Mouse (Mus musculus): ENCODE data around the gene Dmwd. TPM values are rescaled to one million over a fixed set of nuclear protein-coding genes. Genes with fewer than 3 reads are reported as not detected.
A peak's percentile ranks its signal among the peaks of the same experiment; 100 is the strongest.

Dmwd gene
- total RNA-seq, 4 experiments from 2014 or later, result 136 to 144 (median 141) TPM

- no peak for DNase-seq (ENCODE audit: low spot score in 2 of 2)
Measured at GRCm38 (mm10) chr7:19094826-19095750, 19.1 kb downstream of the Dmwd start.

- no peak for DNase-seq (ENCODE audit: low spot score in 2 of 2)
Measured at GRCm38 (mm10) chr7:19095751-19096110, 19.7 kb downstream of the Dmwd start.

DNA sequence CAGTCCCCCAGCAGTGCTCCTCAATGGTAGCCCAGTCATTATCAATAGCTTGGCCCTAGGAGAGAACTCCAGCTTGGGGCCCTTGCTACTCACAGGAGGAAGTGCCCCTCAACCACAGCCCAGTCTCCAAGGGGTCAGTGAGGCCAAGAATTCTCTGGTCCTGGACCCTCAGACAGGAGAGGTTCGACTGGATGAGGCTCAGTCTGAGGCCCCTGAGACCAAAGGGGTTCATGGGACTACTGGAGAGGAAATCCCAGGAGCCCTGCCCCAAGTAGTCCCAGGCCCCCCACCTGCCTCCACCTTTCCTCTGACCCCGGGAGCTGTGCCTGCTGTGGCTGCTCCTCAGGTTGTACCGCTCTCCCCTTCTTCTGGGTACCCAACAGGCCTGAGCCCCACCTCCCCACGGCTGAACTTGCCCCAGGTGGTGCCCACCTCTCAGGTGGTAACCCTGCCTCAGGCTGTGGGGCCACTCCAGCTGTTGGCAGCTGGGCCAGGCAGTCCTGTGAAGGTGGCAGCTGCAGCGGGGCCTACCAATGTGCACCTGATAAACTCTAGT lies 20.5 kb downstream of the Dmwd start:
- no peak for DNase-seq (ENCODE audit: low spot score in 2 of 2)

DNA sequence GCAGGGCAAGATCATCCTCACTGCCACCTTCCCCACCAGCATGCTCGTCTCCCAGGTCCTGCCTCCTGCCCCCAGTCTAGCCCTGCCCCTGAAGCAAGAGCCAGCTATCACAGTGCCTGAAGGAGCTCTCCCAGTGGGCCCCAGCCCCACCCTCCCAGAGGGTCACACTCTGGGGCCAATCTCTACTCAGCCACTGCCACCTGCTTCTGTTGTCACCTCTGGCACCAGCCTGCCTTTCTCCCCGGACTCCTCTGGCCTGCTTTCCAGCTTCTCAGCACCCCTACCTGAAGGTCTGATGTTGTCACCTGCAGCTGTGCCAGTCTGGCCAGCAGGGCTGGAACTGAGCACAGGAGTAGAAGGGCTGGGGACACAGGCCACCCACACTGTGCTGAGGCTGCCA lies 21.2 kb downstream of the Dmwd start:
- no peak for DNase-seq (ENCODE audit: low spot score in 2 of 2)

DNA sequence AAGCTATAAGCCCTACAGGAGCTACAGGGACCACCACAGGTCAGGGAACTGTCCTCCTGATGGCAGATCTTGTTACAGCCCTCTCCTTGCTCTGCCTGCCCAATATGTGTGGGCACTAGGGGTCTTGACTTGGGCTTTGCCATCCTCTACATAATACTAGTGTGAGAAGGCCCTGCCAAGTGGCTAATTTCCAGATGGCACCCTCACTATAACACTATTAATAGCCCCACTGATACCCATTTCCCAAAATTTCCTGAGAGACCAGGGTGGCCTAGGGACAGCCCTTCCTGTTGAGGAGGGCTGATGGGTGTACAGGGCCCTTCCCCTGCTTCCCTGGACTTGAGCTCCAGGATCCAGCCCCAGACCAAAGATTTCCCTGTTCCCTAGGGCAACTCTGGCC lies 21.8 kb downstream of the Dmwd start:
- no peak for DNase-seq (ENCODE audit: low spot score in 2 of 2)

- no peak for DNase-seq (ENCODE audit: low spot score in 2 of 2)
Measured at GRCm38 (mm10) chr7:19098811-19099210, 22.8 kb downstream of the Dmwd start.

GRCm38 (mm10) chr7:19100290-19100689 lies 24.3 kb downstream of the Dmwd start:
- DNase-seq (ENCODE audit: low spot score in 2 of 2), result no peak

- DNase-seq (ENCODE audit: low spot score in 2 of 2), result no peak
Measured at GRCm38 (mm10) chr7:19103741-19104140, 27.7 kb downstream of the Dmwd start.

GRCm38 (mm10) chr7:19104486-19104885 lies 28.5 kb downstream of the Dmwd start:
- no peak for DNase-seq (ENCODE audit: low spot score in 2 of 2)

GRCm38 (mm10) chr7:19107436-19107835 lies 31.4 kb downstream of the Dmwd start:
- no peak for DNase-seq (ENCODE audit: low spot score in 2 of 2)

DNA sequence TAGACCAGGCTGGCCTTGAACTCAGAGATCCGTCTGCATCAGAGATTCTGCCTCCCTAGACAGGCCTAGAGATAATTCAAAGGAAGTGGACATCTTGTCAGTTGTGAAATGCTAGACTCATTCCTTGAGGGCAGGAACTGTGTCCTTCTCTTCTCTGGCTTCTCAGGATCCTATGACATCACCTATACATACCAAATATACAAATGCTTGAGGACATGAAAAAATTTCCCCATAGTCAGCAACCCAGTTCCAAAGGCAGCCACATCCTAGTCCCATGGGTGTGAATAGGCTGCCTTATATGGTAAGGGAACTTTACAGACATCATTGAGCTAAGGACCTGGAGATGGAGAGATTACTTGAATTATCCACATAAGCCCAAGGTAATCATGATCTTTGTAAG lies 33.5 kb downstream of the Dmwd start:
- no peak for DNase-seq (ENCODE audit: low spot score in 2 of 2)

GRCm38 (mm10) chr7:19118028-19118771 lies 42.2 kb downstream of the Dmwd start, which contains the start of gene Gm4969:
Gm4969 (minus strand) TSS chr7:19118368.
- DNase-seq (ENCODE audit: low spot score in 2 of 2), result peak; percentile 41 to 51

GRCm38 (mm10) chr7:19119083-19119482 lies 43.1 kb downstream of the Dmwd start:
- no peak for DNase-seq (ENCODE audit: low spot score in 2 of 2)

DNA sequence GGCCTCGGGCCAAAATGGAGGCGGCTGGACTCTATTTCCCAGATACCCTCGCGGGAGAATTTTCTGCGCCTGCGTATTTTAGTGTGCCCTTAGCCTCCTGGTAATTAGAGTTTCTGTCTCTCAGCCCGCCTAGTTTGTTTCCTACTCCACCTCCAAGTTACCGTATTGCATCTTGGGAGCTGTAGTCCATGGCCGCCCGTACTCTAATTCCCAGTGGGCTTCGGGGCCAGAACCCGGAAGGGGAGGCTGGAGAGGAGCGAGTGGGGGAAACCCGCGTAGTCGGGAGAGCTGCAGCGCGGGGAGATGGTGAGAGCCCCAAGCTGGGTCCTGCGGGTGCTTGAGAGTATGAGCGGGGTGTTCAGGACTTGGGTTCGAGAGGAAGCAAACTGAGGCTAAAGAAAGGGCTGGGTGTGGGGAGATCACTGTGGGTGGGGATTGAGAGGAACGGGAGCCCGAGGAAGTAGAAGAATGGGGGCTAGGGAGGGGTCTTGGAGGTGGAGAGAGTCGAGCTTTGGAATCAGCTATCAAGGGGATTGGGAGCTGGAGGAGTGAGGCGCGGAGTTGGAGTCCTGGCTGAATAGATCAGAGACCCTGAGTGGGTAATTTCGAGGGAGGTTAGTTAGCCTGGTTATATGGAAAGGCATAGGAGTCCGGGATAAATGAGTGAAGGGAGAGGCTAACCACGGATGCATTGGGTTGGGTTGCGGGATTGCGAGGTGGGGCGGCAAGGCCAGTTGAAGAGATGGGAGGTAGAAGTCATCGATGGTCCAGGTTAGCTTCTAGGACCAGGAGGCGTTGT lies 43.8 kb downstream of the Dmwd start, which contains the start of gene Fbxo46:
Fbxo46 (plus strand) TSS at position 229 of the 799 bp plus-strand sequence.
- DNase-seq (ENCODE audit: low spot score in 2 of 2), result peak; percentile 94 to 96

- no peak for DNase-seq (ENCODE audit: low spot score in 2 of 2)
Measured at GRCm38 (mm10) chr7:19121686-19122085, 45.7 kb downstream of the Dmwd start.

DNA sequence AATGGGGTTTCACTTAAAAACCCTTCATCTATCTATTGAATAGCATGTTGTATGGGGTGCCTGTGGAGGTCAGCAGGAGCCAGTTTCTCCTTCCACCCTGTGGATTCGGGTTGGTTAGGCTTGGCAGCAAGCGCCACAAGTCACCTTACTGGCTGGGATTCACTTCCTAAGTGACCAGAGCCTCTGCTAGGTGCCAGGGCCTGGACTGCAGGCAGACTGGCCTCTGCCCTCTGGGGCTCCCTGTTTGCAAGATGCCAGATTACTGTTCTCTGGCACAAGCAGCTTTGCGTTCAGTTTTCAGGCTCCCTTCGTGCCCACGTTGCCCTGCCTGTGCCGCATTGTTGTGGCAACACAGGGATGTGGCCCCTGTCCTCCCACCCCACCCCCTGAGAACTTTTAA lies 48.7 kb downstream of the Dmwd start:
- DNase-seq (ENCODE audit: low spot score in 2 of 2), result no peak

- no peak for DNase-seq (ENCODE audit: low spot score in 2 of 2)
Measured at GRCm38 (mm10) chr7:19127744-19128143, 51.7 kb downstream of the Dmwd start.

DNA sequence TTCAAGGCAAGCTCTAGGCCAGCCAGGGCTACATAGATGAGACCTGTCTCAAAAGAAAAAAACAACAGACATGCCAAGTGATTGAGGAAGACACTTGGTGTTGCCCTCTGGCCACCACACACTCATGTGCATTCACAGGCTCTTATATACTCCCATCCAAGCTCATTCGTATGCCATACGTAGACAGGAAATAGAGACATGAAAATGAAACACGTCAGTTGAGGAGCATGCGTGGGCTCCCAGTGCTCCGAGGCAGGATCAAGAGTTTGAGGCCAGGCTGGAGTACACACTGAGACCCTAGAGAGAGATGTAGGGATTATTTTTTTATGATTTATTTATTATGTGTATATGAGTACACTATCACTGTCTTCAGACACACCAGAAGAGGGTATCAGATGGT lies 53.4 kb downstream of the Dmwd start:
- DNase-seq (ENCODE audit: low spot score in 2 of 2), result no peak

- DNase-seq (ENCODE audit: low spot score in 2 of 2), result no peak
Measured at GRCm38 (mm10) chr7:19130657-19131056, 54.6 kb downstream of the Dmwd start.

DNA sequence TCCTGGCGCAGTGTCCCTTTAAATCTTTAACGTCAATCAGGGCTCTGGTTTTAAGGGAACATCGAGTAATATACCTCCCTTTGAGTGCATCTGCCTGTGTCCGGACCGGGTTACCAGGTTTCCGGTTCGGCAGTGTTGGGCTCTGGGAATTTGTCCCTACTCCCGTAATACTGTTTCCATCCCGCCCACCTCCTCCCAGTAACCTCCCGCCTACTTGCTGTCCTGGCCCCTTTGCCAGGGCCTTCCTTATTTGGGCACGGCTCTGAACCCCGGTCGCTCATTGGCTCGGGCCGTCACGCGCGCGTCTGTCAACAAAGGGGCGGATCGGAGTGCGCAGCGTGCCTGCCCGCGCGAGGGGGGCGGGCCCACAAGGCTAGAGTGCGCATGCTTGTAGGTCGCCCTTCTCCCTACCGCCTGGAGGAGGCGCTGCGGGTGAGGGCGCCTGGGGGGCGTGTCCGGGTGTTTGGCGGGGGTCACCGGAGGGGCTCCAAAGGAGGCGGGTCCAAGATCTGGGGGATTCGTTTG lies 55.4 kb downstream of the Dmwd start:
- peak; percentile 96 to 98 for DNase-seq (ENCODE audit: low spot score in 2 of 2)

Data from layer of hippocampus, adult 8-10 months (tissue).